Mouse (Mus musculus) heart, embryonic 14.5 days (tissue): ENCODE results near the gene Micall2. TPM values are rescaled to one million over a fixed set of nuclear protein-coding genes. Genes with fewer than 3 reads are reported as not detected.
A peak's percentile ranks its signal among the peaks of the same experiment; 100 is the strongest.
"Not testable (repeated sequence)": the region's sequence is repeated elsewhere in the genome, so short reads cannot be mapped to it uniquely, and the experiment has no call there.

Experiments
- ATAC-seq: fragments of 200-750 bp; cut with Nextera tagmentation; 2 replicates; pipeline ENCODE4 v1.8.0; 2017; ENCODE audit warnings: low read depth, moderate TSS enrichment; ENCODE audit not compliant: insufficient number of reproducible peaks, insufficient read depth, low FRiP score
- H3K27ac ChIP-seq, 2 experiments: fragments of 200-500 bp in 1 of 2; fragments of 300-500 bp in 1 of 2; sonication (generic) in 1 of 2; replicated peaks in 1 of 2; 2 replicates each; pipeline ENCODE4 v1.5.1; 2012 to 2014; ENCODE audit warnings: low read depth in 2 of 2, low read length in 2 of 2, control low read depth in 1 of 2, mild to moderate bottlenecking in 1 of 2, mixed read lengths in 1 of 2; ENCODE audit not compliant: control insufficient read depth in 1 of 2, insufficient read depth in 1 of 2
- H3K27me3 ChIP-seq: fragments of 300-500 bp; sonication (generic); 2 replicates; pipeline ENCODE4 v1.6.1; 2014; ENCODE audit warnings: mild to moderate bottlenecking, low read length, control low read depth; ENCODE audit not compliant: control insufficient read depth, insufficient read depth
- H3K36me3 ChIP-seq: fragments of 300-500 bp; sonication (generic); 2 replicates; pipeline ENCODE4 v1.6.1; 2014; ENCODE audit warnings: mild to moderate bottlenecking, control low read depth, low read length, mixed read lengths; ENCODE audit not compliant: control insufficient read depth, insufficient read depth
- H3K4me1 ChIP-seq, 2 experiments: fragments of 200-500 bp in 1 of 2; fragments of 300-500 bp in 1 of 2; sonication (generic) in 1 of 2; 2 replicates each; pipeline ENCODE4 v1.6.1; 2012 to 2014; ENCODE audit warnings: low read length in 2 of 2, control low read depth in 1 of 2, mixed read lengths in 1 of 2; ENCODE audit not compliant: control insufficient read depth in 2 of 2, insufficient read depth in 2 of 2
- H3K4me2 ChIP-seq: fragments of 300-500 bp; sonication (generic); 2 replicates; pipeline ENCODE4 v1.6.1; 2014; ENCODE audit warnings: mild to moderate bottlenecking, low read length
- H3K4me3 ChIP-seq, 2 experiments: fragments of 200-500 bp in 1 of 2; fragments of 300-500 bp in 1 of 2; sonication (generic) in 1 of 2; 2 replicates each; pipeline ENCODE4 v1.5.1; 2012 to 2014; ENCODE audit warnings: low read length in 2 of 2, mild to moderate bottlenecking in 2 of 2, control low read depth in 1 of 2, low read depth in 1 of 2, moderate library complexity in 1 of 2; ENCODE audit not compliant: control insufficient read depth in 1 of 2, insufficient read depth in 1 of 2
- H3K9ac ChIP-seq: fragments of 300-500 bp; sonication (generic); 2 replicates; pipeline ENCODE4 v1.6.1; 2014; ENCODE audit warnings: mild to moderate bottlenecking, low read length
- H3K9me3 ChIP-seq: fragments of 300-500 bp; sonication (generic); 2 replicates; pipeline ENCODE4 v1.6.1; 2016; ENCODE audit warnings: low read length, control low read depth; ENCODE audit not compliant: control insufficient read depth
- WGBS: fragments of 180-500 bp; shearing (Covaris S2); extraction: QIAGEN DNeasy Blood & Tissue Kit; methylation state at CpG from one replicate; pipeline ENCODE4 v1.1.7; 2014; 5-methylcytosine and 5-hydroxymethylcytosine counted together
- polyA plus RNA-seq: library from polyadenylated mRNA; unstranded; fragments of >200 nt; fragmentation: Nextera tagmentation; extraction: Ambion mirVana; gene quantifications from 2 replicates; pipeline ENCODE4 v1.2.1, GENCODE M21; 2014

Micall2 gene
- polyA plus RNA-seq, 1 experiment from 2014 or later: 1.3 TPM

- no peak for ATAC-seq
- H3K4me2 ChIP-seq: no peak overlapping the region
- no peak overlapping the region for H3K9ac ChIP-seq
- peaks cover 3 to 6% of the 10 kb centered on the region in 2 experiments; a peak in 2 of 4 replicates for H3K4me1 ChIP-seq
- H3K36me3 ChIP-seq: no peaks in the 10 kb centered on the region
- H3K4me3 ChIP-seq: no peak overlapping the region
- no peak overlapping the region for H3K27ac ChIP-seq
- H3K27me3 ChIP-seq: no peaks in the 10 kb centered on the region
- no peaks in the 10 kb centered on the region for H3K9me3 ChIP-seq
- 88% methylated on average over 10 of the region's 10 CpGs for WGBS
These were observed 29.6 kb downstream of the Micall2 start for GRCm38 (mm10) chr5:139706496-139706895.

GRCm38 (mm10) chr5:139702905-139703304 lies 33.2 kb downstream of the Micall2 start:
- peaks cover 3 to 6% of the 10 kb centered on the region in 2 experiments; a peak in 2 of 4 replicates for H3K4me1 ChIP-seq
- no peak overlapping the region for H3K9ac ChIP-seq
- no peak for ATAC-seq
- H3K9me3 ChIP-seq: no peaks in the 10 kb centered on the region
- no peaks in the 10 kb centered on the region for H3K36me3 ChIP-seq
- no peak overlapping the region for H3K27ac ChIP-seq
- no peaks in the 10 kb centered on the region for H3K27me3 ChIP-seq
- H3K4me3 ChIP-seq: no peak overlapping the region
- WGBS: 66% methylated on average over 2 of the region's 2 CpGs
- H3K4me2 ChIP-seq: no peak overlapping the region

- no peak for ATAC-seq
- no peak overlapping the region for H3K4me3 ChIP-seq
- H3K36me3 ChIP-seq: no peaks in the 10 kb centered on the region
- H3K4me2 ChIP-seq: no peak overlapping the region
- H3K27ac ChIP-seq: no peak overlapping the region
- 19% methylated on average over 8 of the region's 10 CpGs for WGBS
- peaks cover under 1% of the 10 kb centered on the region; the same call in 1 of the 2 replicates for H3K27me3 ChIP-seq
- H3K9ac ChIP-seq: no peak overlapping the region
- no peaks in the 10 kb centered on the region for H3K9me3 ChIP-seq
- H3K4me1 ChIP-seq: peaks cover 3 to 6% of the 10 kb centered on the region in 2 experiments; a peak in 2 of 4 replicates
These were observed 33.9 kb downstream of the Micall2 start for GRCm38 (mm10) chr5:139702236-139702635.

GRCm38 (mm10) chr5:139696954-139697353 lies 39.2 kb downstream of the Micall2 start:
- no peak overlapping the region for H3K4me2 ChIP-seq
- WGBS: 80% methylated on average over 6 of the region's 6 CpGs
- peaks cover 3% of the 10 kb centered on the region for H3K27me3 ChIP-seq
- 0 out of 2 replicates have a peak, but pooled peaks cover 3% of the 10 kb centered on the region for H3K9me3 ChIP-seq
- H3K27ac ChIP-seq: no peak overlapping the region
- no peak overlapping the region for H3K9ac ChIP-seq
- no peaks in the 10 kb centered on the region for H3K36me3 ChIP-seq
- H3K4me3 ChIP-seq: no peak overlapping the region
- peaks cover 0 to 4% of the 10 kb centered on the region in 2 experiments; a peak in 2 of 4 replicates for H3K4me1 ChIP-seq
- no peak for ATAC-seq

GRCm38 (mm10) chr5:139695876-139696275 lies 40.3 kb downstream of the Micall2 start:
- H3K4me3 ChIP-seq, H3K9me3 ChIP-seq, ATAC-seq, H3K4me2 ChIP-seq, H3K27ac ChIP-seq, H3K4me1 ChIP-seq, H3K9ac ChIP-seq, H3K36me3 ChIP-seq, H3K27me3 ChIP-seq: not testable (repeated sequence)
- WGBS: 65% methylated on average over 3 of the region's 3 CpGs

- 0 out of 2 replicates have a peak, but pooled peaks cover 3% of the 10 kb centered on the region for H3K9me3 ChIP-seq
These were observed 41.1 kb downstream of the Micall2 start for GRCm38 (mm10) chr5:139694989-139695571.

GRCm38 (mm10) chr5:139694292-139694988 lies 41.7 kb downstream of the Micall2 start:
- Histone ChIP-seq H3K4me1 (peaks cover 0 to 4% of the 10 kb centered on the region in 2 experiments; a peak in 1 of 4 replicates), H3K9ac (no peak overlapping the region), H3K27ac (no peak overlapping the region), H3K4me2 (peak overlapping the region; percentile 27; the same call in 1 of the 2 replicates), H3K4me3 (no peak overlapping the region), H3K27me3 (peaks cover 3% of the 10 kb centered on the region), H3K9me3 (0 out of 2 replicates have a peak, but pooled peaks cover 3% of the 10 kb centered on the region), H3K36me3 (no peaks in the 10 kb centered on the region)
- no peak for ATAC-seq
- 59% methylated on average over 16 of the region's 16 CpGs for WGBS

More at GRCm38 (mm10) chr5:139694989-139695571, 41.1 kb downstream of the Micall2 start:
- Histone ChIP-seq H3K4me3 (no peak overlapping the region), H3K4me1 (peaks cover 0 to 4% of the 10 kb centered on the region in 2 experiments; a peak in 1 of 4 replicates), H3K36me3 (no peaks in the 10 kb centered on the region), H3K9ac (no peak overlapping the region), H3K27ac (no peak overlapping the region), H3K27me3 (peaks cover 3% of the 10 kb centered on the region), H3K4me2 (peak overlapping the region; percentile 27; the same call in 1 of the 2 replicates)
- no peak for ATAC-seq
- WGBS: 21% methylated on average over 7 of the region's 7 CpGs
